Mouse (Mus musculus) granulocyte monocyte progenitor cell, adult 5-6 weeks (primary cell): ENCODE data around the gene Gcnt3. TPM values are rescaled to one million over a fixed set of nuclear protein-coding genes. Genes with fewer than 3 reads are reported as not detected.

Experiments used
- ATAC-seq: replicated peaks from 2 replicates; pipeline ENCODE4 v1.8.0; 2016; ENCODE audit warnings: mild to moderate bottlenecking, moderate TSS enrichment, inconsistent platforms; ENCODE audit not compliant: poor library complexity, severe bottlenecking
- total RNA-seq, 2 experiments: library from RNA; stranded (forward) in 1 of 2; stranded (reverse) in 1 of 2; fragments of 200-712, 200-1000 nt in 1 of 2; fragments of >200 nt in 1 of 2; fragmentation: Nextera tagmentation in 1 of 2; gene quantifications; 2 replicates each; pipeline ENCODE4 v1.2.3; 2014 to 2017

Gene Gcnt3
- total RNA-seq (2014; fragmentation: Nextera tagmentation), result not detected in 2 replicates
- total RNA-seq (2017), result not detected in 2 replicates

GRCm38 (mm10) chr9:70037988-70038387 is at the start of gene Gcnt3:
Gene Gcnt3 (minus strand): TSS chr9:70038088.
- no peak for ATAC-seq

GRCm38 (mm10) chr9:70087379-70087778 is 49.5 kb upstream of the Gcnt3 start:
- no peak for ATAC-seq

GRCm38 (mm10) chr9:70086091-70086490 is 48.2 kb upstream of the Gcnt3 start:
- ATAC-seq, result no peak

- ATAC-seq, result no peak
These were observed 46.2 kb upstream of the Gcnt3 start for GRCm38 (mm10) chr9:70084107-70084506.

GRCm38 (mm10) chr9:70082357-70083204 is 44.7 kb upstream of the Gcnt3 start:
- ATAC-seq, result peak; percentile 38; the same call in 1 of the 2 replicates

GRCm38 (mm10) chr9:70081767-70082166 is 43.9 kb upstream of the Gcnt3 start:
- ATAC-seq, result no peak

GRCm38 (mm10) chr9:70080976-70081375 is 43.1 kb upstream of the Gcnt3 start:
- ATAC-seq, result peak; percentile 63

- peak; percentile 56 for ATAC-seq
These were observed 42.3 kb upstream of the Gcnt3 start for GRCm38 (mm10) chr9:70080027-70080800.

- ATAC-seq, result no peak
These were observed 40.1 kb upstream of the Gcnt3 start for GRCm38 (mm10) chr9:70078034-70078433.

- ATAC-seq, result no peak
These were observed 39.3 kb upstream of the Gcnt3 start for GRCm38 (mm10) chr9:70077170-70077569.

- ATAC-seq, result no peak
These were observed 34.5 kb upstream of the Gcnt3 start for GRCm38 (mm10) chr9:70072387-70072786.

GRCm38 (mm10) chr9:70069961-70070435 is 32.1 kb upstream of the Gcnt3 start:
- no peak for ATAC-seq

GRCm38 (mm10) chr9:70067497-70067896 is 29.6 kb upstream of the Gcnt3 start:
- no peak for ATAC-seq

GRCm38 (mm10) chr9:70062012-70062411 is 24.1 kb upstream of the Gcnt3 start:
- no peak for ATAC-seq

- no peak for ATAC-seq
These were observed 15.5 kb upstream of the Gcnt3 start for GRCm38 (mm10) chr9:70053411-70053810.

GRCm38 (mm10) chr9:70052730-70053129 is 14.8 kb upstream of the Gcnt3 start:
- ATAC-seq, result no peak

- peak; percentile 59 for ATAC-seq
These were observed 12.0 kb upstream of the Gcnt3 start for GRCm38 (mm10) chr9:70049839-70050238.

- ATAC-seq, result no peak
These were observed 11.5 kb upstream of the Gcnt3 start for GRCm38 (mm10) chr9:70049416-70049783.

GRCm38 (mm10) chr9:70048751-70049415 is 11.0 kb upstream of the Gcnt3 start:
- no peak for ATAC-seq

GRCm38 (mm10) chr9:70048280-70048679 is 10.4 kb upstream of the Gcnt3 start:
- ATAC-seq, result peak; percentile 34

GRCm38 (mm10) chr9:70047839-70048238 is 10.0 kb upstream of the Gcnt3 start:
- no peak for ATAC-seq
